Mouse (Mus musculus): ENCODE measurements around the gene Clec12a.

DNA sequence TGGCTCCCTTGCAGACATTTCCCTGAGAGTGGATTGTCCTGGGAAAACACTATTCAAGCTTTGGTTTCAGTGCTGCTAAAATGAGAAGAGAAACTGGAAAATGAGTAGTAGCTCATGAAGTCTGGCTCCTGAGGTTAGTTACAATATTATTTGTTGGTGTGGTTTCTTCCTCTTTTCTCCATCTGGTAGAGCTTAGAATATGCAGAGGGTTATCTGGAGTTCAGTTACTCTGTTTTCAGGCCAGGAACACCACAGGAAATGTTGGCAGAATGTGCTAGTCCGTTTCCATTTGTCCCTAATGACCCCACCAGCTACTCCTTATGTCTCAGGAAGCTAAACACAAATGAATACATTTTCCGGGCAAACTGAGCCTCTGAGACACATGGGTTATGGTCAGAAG, 64.8 kb downstream of the Clec12a start:
- TF ChIP-seq POLR2A (IDR thresholded peaks at IDR 0.05; ENCODE audit: insufficient read length, low read depth) (no peak), TCF3 (IDR thresholded peaks at IDR 0.05; ENCODE audit: insufficient read length, low read depth) (no peak), E2F4 (IDR thresholded peaks at IDR 0.05; ENCODE audit: insufficient read depth) (no peak), MYOG (IDR thresholded peaks at IDR 0.05; ENCODE audit: control insufficient read depth in 1 of 3, insufficient read depth in 1 of 3, insufficient read length in 2 of 3, low read depth in 2 of 3) (no peak), MAX (IDR thresholded peaks at IDR 0.05; ENCODE audit: low read depth) (no peak), TCF12 (IDR thresholded peaks at IDR 0.05; ENCODE audit: insufficient read depth, poor library complexity, severe bottlenecking) (no peak), POLR2AphosphoS2 (IDR thresholded peaks at IDR 0.05; ENCODE audit: insufficient read length, low read depth) (no peak), USF1 (IDR thresholded peaks at IDR 0.05; ENCODE audit: low read depth) (no peak), MYOD1 (IDR thresholded peaks at IDR 0.05; ENCODE audit: control insufficient read depth in 1 of 3, insufficient read length in 2 of 3, low read depth in 2 of 3) (no peak), REST (IDR thresholded peaks at IDR 0.05; ENCODE audit: insufficient read depth, insufficient read length) (no peak), CEBPB (IDR thresholded peaks at IDR 0.05; ENCODE audit: insufficient read depth, poor library complexity, severe bottlenecking) (no peak), SRF (IDR thresholded peaks at IDR 0.05; ENCODE audit: control insufficient read depth, insufficient read length, low read depth) (no peak)

Data from myocyte (in vitro differentiated cells).